Comparison of ENCODE assay signal across 8 mouse cellular contexts in genomic region chr5:4758331-4759080, GRCm38 (mm10). TPM values are rescaled to one million over a fixed set of nuclear protein-coding genes. Genes with fewer than 3 reads are reported as not detected.
DNase-seq lines count a peak whose midpoint lies in the region; ATAC-seq lines count a peak whose summit lies in the region.

No protein-coding gene starts in this region.

- peaks cover 7% of the 10 kb centered on the region; the same call in 1 of the 2 replicates for H3K4me1 ChIP-seq in kidney, embryonic 14.5 days (ENCODE audit: control insufficient read depth, insufficient read depth, low read length)

- H3K27ac ChIP-seq in kidney, embryonic 14.5 days (ENCODE audit: low read depth, low read length) = peak overlapping the region; percentile 98

- H3K4me2 ChIP-seq in kidney, embryonic 14.5 days (replicated peaks; ENCODE audit: low read depth, low read length) = peak overlapping the region; percentile 61

- ATAC-seq in kidney, embryonic 14.5 days (ENCODE audit: low FRiP score, low TSS enrichment) = no peak; the same call in 1 of the 2 replicates

- DNase-seq in kidney, adult 9 months = peak; percentile 75
- DNase-seq in kidney, postnatal 14 days = no peak
- DNase-seq in embryo, embryonic 11 days = peak; percentile 59
- DNase-seq in neural tube, embryonic 10.5 days (ENCODE audit: extremely low spot score, low spot score) = peak; percentile 57
- DNase-seq in urinary bladder, adult 18-20 months (ENCODE audit: low spot score in 2 of 2) = no peak
- DNase-seq in spleen, postnatal 14 days (ENCODE audit: low spot score in 2 of 2) = no peak
- no peak for DNase-seq in urinary bladder, postnatal 25 days (ENCODE audit: low spot score)

- peak overlapping the region; percentile 96 for H3K9ac ChIP-seq in kidney, embryonic 14.5 days (ENCODE audit: low read depth, low read length)

- H3K36me3 ChIP-seq in kidney, embryonic 14.5 days (ENCODE audit: control insufficient read depth, insufficient read depth, low read length) = peaks cover 4% of the 10 kb centered on the region; the same call in 1 of the 2 replicates

- H3K27me3 ChIP-seq in kidney, embryonic 14.5 days (ENCODE audit: control insufficient read depth, insufficient read depth, low read length) = no peaks in the 10 kb centered on the region

- WGBS in kidney, embryonic 14.5 days = under 1% methylated on average over 23 of the region's 23 CpGs

- H3K9me3 ChIP-seq in kidney, embryonic 14.5 days (ENCODE audit: control insufficient read depth, low read length) = no peaks in the 10 kb centered on the region

- peak overlapping the region; percentile 90 for H3K4me3 ChIP-seq in kidney, embryonic 14.5 days (ENCODE audit: low read length)

RNA-seq across cellular contexts. Expression of gene Fzd1, which starts 0.7 kb away (rescaled TPM):
- 29.6 and 44.7 TPM in 2 replicates for polyA plus RNA-seq in kidney, embryonic 14.5 days (2014; fragmentation: Nextera tagmentation; extraction: Ambion mirVana)

Comparison
In these comparisons a context has a peak if more than half of its experiments do, and no peak if none do; other contexts are left out.
1. DNase-seq: peak in kidney, adult 9 months (single experiment), embryo, embryonic 11 days (single experiment) and neural tube, embryonic 10.5 days (single experiment); none in kidney, postnatal 14 days (single experiment), urinary bladder, adult 18-20 months (0 of 2), spleen, postnatal 14 days (0 of 2) and urinary bladder, postnatal 25 days (single experiment).